Mouse (Mus musculus) right cerebral cortex, postnatal 10 days (tissue): ENCODE measurements around the gene Nt5e.
"Not testable (repeated sequence)": the region's sequence is repeated elsewhere in the genome, so short reads cannot be mapped to it uniquely, and the experiment has no call there.

Source experiments
- DNase-seq, 2 experiments: peaks; one replicate each; pipeline ENCODE4 v3.0.0; 2021; ENCODE audit warnings: low spot score in 2 of 2

Gene Nt5e

DNA sequence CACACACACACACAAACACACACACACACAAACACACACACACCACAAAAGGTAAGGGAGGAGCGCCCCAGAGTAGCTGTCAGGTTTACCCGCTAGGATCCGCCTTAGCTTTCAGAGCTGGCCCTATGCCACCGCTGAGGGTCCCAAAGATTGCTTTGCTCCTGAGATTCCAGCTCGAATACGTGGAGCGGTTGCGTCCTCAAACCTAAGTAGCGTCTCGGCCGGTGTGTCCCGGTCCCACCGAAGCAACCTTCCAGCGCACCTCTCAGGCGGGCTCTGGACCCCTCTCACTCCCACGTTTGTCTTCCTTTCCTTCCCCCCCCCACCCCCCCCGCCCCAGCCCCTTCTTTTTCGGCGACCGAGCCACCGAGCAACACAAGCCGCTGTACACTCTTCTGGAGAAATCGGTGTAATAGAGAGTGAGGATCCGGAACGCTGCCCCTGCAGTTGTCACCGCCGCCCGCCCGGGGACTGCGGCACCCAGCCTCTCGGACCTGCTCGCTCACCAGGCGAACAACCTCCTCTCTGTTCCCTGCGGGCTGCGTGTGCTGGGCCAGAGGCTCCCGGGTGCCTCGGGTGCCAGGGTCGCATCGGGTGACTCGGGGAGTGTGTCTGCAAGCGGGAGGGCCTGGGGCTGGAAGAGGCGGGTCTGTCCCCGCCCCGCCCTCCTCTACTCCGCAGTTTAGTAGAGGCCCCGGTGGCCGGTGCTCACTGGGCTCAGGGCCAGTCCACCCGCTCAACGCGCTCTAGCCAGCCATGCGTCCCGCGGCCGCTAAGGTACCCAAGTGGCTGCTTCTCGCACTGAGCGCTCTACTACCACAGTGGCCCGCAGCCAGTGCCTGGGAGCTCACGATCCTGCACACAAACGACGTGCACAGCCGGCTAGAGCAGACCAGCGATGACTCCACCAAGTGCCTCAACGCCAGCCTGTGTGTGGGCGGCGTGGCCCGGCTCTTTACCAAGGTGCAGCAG, at the start of gene Nt5e:
TSS of gene Nt5e (plus strand) at position 268 of the 972 bp plus-strand sequence.
- DNase-seq: peak; percentile 72 to 76

DNA sequence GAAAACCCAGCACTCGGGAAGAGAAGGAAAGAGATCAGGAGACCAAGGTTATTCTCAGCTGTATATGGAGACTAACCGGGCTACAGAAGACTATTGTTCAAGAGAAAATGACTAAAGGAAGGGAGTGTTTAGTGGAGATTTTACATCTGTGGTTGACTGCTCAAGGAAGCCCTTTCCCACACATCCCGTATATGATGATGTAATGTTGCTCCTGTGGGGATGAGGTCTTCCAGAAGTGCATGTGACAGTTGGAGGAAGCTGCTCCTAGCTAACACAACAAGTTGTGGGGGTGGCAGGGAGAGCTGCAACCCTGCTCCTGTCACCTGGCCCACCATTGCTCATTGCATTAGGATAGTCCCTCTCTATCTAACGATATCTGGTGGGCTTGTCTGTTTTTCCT, 49.4 kb upstream of the Nt5e start:
- DNase-seq: no peak

DNA sequence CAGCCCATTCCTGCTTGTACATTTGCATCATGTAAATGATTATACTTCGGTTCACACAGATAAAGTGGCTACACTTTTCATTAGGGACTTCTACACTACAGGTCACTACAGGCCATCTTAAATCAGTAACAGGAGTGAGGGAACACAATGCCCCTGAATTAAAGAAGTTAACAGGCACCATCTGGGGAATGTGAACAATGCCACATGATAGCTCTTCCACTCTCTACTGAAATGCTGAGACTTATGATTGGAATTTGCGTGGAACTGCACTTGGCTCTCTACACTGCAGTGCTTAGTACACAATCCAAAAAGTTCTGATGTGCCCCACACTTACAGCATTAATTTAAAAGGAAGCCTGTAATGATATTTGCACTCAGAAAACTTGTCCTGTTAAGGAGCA, 47.3 kb upstream of the Nt5e start:
- no peak for DNase-seq

DNA sequence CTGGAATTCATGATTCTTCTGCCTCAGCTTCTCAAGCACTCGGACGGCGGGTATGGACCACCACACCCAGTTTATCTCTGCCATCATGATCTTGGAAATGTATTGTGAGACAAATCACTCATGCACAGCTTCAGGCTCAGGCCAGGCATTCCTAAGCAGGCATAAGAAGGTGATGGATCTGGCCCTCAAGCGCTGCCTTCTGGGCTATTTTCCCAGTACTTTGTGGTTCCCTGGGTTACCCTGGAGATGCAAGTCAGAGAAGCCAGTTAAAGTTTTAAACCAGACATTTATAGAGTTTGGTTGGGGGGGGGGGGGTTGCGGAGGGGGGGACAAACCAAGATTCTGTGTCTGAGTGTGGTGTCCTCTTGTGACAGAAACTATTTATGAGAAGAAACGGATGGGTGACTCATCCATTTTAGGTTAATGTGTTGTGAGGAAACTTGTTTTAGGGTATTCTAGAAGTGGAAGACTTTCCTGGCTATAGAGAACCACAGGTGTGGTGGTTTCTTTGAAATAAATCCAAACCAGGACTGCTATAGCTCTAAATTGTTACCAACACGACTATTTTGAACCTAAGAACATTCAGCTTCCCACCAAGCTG, 37.3 kb upstream of the Nt5e start:
- no peak for DNase-seq

DNA sequence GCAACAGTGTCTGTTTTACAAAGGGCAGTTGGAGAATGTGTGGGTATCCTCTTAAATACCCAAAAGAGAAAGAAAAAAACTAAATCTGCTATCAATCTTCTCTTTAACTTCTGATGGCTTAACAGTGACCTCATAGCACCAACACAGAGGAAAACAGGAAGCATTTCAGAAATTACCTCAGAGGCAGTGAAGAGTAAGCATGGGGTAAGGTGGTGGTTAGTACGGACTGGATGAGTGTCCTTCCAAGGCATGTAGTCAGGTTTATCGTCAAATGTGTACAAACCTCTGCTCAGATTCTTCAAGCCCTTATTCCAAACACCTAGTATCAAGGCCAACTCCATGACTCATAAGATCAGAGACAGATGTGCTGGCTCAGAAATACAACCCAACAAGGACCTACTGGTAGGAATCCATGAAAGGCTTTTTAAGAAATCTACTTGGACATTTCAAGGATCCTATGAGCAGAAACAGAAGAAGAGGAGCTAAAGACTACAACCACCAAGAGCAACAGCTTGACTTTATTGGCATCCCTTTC, 34.1 kb upstream of the Nt5e start:
- no peak for DNase-seq

DNA sequence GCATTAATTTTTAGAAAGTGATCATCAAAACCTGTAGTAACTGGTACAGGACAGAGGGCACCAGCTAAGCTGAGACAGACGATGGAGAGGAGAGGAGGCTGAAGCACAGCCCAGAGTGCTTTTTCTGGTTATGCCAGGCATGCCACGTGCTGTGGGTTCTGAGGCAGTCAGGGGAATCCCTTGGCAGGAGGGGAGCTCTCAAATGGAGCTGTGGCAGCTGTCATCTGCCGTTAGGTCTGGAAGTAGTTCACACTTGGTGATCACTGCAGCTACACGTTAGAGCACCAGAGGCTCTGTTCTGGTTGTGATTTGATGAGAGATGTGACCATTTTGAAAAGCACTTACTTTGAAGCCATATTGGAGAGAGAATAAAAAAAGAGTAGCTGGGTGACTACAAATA, 31.2 kb upstream of the Nt5e start:
- peak; percentile 53 to 74 for DNase-seq

DNA sequence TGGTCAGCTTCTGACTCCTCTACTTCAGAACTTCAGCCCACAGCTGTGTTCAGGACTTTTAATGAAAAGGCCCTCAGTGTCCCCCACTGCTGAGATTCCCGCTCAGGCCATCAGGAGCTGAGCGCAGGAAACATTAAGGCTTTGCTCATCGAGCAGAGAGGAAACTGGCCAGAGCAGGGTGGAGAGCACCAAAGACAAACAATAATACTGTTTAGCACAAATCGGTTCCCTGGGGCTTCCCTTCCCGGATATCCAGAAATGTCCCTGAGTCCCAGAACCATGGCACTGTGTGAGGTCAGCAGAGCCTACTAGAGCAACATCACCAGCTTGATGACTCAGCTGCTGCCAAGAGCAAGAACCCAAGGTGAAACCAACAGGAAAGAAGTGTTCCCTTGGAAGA, 30.7 kb upstream of the Nt5e start:
- DNase-seq: no peak

DNA sequence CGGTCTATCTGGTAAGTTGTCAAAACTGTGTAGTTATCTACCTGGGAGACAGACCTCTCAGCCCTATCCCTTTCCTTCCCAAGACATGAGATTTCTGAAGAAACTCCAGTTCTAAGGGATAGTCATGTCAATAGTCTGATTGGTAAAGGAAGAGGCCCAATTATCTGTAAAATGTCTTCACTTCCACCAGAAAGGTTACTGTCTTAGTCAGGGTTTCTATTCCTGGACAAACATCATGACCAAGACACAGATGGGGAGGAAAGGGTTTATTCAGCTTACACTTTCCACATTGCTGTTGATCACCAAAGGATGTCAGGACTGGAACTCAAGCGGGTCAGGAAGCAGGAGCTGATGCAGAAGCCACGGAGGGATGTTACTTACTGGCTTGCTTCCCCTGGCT, 29.8 kb upstream of the Nt5e start:
- not testable (repeated sequence) for DNase-seq

DNA sequence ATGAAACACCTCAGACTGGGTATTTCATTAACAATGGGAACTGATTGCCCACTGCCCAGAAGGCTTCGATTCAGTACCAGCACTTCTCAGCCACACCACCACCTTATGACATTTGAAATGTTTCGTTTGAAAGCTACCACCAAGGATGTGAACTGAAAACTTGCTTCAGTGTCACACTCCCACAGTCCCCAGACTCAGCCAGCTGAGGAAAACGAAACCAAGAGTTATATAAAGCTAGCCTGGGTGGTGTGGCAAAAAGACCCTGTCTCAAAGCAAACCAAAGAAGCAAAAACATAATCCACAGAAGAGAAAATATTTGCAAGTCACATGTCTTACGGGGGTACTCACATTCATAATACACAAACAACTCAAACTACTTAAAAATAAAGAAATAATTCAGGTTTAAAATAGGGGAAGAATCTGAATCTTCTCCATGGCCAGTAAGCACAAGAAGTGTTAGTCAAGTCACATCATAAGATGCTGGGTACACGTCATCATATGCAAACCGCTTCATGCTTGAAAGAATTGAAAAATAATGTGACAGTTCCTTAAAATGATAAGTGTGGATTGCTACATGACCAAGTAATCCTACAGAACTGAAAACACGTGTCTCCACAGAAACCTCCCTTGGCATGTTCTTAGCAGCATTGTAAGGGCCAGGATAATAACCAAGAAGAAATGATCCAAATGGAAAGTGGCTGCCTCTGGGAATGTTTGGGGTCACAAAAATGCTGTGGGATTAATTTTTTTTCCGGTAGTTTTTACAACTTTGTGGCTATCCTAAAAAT, 28.9 kb upstream of the Nt5e start:
- DNase-seq: no peak

DNA sequence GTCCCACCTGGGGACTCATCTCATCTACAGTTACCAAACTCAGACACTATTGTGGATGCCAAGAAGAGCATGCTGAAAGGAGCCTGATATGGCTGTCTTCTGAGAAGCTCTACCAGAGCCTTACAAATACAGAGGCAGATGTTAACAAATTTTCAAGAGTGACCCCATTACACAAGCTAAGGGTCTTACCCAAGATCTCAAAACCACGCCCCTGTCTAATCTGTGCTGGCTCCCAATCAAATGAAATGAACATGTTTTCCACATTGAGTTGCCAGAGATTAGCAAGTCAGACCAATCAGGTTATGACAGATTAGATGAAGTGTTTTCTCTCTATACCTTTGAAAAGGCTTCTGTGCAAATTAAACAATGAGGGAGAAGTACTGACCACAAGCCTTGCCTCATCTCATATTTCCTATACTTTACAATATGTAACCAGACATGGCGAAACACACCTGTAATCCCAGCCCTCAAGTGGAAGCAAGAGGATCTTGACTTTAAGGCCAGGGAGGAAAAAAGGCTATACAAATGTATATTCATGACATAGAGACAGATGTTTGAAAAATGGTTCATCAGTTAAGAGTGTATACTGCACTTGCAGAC, 19.9 kb upstream of the Nt5e start:
- no peak for DNase-seq

DNA sequence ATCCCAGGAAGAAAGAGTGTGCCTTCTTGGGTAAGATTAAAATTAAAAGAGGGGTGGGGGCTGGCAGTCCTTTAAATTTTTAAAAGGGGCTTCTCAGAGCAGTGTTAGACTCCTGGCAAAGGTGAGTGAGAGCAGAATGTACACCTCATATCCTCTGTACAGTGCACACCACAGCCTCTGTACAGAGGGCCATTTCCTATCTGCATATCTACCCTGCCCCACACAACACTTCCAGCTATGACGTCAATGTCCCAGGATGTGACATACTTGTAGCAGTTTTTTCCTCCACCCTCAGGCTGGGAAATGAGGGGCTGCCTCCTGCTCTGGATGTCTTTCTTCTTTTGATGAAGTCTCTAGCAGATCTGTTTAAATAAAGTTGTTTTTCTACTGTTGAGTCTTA, 17.9 kb upstream of the Nt5e start:
- DNase-seq: no peak

DNA sequence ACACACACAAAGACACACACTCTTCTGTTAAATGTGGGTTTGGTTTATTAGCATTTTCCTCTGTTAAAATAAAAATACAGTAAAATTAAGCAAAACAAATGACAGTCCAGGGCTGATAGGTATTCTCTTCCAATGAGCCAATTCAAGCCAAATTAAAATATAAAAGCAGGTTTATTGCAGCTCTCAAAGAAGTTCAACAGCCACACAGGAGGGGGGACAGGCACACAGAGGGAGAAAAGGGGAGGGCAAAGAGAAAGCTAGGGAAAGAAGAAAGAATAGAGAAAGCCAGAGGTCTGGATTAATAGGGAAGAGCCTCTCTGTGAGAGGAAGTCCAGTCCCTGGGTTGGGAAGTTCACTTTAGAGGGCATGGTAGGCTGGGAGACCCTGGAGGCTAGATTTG, 7.8 kb upstream of the Nt5e start:
- DNase-seq: no peak

DNA sequence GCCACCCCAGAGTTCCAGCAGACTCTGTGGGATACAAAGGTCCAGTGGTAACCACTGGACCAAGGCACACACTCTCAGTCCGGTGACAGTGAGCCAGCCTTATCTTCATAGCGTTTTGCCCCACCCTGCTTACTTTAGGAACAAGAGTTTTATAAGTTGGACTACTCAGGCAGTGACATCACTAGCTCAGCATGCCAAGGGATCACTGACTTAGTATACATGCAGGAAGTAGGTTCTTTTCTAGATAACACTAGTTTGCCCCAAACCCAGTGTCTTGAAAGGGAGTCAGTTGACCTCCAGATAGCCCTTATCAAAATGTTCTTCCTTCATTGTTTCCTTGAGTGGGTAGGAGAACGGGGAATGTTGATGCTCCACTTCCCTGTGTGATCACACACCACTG, 2.4 kb upstream of the Nt5e start:
- no peak for DNase-seq

DNA sequence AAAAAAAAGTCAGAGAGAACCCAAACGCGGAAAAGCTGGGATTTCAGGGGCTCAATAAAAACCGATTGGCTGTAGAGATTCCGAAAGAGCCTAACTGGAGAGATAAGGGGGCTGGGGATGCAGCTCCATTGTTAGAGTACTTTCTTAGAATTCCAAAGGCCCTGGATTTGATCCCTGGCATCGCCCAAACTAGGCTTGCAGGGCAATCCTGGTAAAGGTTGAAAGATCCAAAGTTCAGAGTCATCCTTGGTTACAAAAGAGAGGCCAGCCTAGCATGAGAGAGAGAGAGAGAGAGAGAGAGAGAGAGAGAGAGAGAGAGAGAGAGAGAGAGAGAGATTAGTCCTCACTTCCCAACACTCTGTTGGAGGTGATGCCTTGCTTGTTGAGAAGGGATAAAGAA, 1.7 kb downstream of the Nt5e start:
- no peak for DNase-seq

DNA sequence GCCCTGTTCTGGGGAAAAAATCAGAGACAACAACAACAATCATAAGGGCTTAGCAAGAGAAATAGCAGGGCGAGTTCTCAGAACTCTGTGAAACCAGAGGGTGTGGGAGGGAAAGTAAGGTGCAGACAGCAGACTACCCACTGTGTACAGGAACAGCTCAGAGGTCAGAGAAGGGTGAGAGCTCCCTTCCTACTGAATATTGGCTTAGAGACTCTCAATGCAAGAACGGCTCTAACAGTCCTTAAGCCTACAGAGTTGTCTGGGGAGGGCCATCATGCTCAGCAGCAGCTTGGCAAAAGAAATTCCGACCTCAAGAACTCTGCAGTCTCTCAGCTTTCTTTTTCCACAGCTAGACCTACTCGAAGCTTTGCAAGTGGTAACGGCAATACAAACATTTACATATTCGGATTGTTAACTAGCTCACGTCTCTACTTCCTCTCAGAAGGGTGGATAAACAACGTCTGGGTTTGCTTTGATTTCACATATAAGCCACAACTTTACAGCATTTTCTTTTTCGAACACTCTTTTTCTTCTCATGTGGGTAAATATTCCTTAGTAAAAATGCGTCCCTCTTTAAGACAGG, 2.3 kb downstream of the Nt5e start:
- DNase-seq: no peak

DNA sequence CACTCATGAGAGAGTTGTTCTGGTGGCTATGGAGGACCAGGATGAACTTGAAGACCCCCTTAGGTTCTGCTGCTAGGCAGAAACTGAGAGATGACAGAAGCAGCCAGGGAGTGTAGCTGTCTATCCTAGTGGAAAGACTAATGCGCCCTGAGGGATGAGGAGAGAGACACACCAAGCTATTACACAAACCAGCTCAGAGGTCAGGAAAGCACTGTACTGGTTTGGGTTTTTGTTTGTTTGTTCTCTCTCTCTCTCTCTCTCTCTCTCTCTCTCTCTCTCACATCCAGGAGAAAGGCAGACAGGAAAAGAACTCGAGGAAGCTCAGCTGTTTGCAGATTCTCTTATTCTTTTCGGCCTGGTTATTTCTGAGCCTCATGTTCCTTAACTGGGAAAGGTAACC, 3.3 kb downstream of the Nt5e start:
- DNase-seq: no peak

DNA sequence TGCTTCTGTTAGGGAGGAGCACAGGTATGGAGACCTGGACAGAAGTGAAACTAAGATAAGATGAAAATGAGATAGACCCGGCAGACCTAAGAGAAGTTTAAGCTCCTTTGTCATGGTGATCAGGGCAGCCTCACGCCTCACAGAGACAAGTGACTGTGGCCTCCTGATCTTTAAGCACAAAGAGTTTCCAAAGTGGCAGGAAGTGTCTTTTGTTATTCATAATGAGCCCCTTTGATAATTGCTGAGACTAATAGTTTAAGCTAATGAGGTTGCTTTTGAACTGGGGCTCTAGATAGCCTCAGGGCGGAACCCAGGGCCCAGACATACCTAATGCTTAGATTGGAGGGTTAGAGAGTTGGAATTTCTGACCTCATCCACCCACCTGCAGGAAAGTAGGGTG, 5.5 kb downstream of the Nt5e start:
- no peak for DNase-seq

DNA sequence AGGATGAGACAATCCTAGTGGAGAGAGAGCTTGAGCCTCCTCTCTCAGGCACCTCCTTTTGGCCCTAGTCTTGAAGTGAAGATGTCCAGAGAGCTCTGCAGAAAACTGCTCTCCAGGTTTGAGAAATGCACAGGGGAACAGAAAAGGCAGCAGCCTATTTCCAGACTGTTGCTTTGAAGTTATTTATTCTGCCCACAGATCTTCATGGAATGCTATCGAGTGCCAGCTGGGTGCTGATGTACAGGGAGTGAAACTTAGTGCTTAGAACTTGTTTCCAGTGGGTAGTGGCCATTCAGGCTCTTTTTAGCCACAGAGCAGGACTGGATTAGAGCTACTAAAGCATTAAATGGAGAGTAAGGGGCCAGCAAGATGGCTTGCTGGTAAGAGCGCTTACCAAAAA, 8.8 kb downstream of the Nt5e start:
- DNase-seq: no peak

DNA sequence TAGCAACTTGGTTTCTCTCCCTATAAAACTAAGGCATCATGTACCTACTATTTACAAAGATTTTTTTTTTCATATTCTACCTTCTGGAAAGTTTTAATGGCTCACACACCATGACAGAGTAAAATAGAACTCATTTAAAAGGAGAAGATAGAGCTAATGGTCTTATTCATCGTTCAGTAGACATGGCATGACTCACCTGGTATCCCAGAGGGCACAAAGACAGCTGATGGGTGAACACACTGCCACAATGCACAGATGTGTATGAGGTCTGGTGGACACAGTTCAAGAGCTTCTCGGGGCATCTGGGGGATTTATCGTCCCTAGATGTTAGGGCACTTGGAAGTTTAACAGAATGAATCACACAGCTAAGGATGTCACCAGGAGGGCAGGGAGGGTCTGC, 13.8 kb downstream of the Nt5e start:
- no peak for DNase-seq

DNA sequence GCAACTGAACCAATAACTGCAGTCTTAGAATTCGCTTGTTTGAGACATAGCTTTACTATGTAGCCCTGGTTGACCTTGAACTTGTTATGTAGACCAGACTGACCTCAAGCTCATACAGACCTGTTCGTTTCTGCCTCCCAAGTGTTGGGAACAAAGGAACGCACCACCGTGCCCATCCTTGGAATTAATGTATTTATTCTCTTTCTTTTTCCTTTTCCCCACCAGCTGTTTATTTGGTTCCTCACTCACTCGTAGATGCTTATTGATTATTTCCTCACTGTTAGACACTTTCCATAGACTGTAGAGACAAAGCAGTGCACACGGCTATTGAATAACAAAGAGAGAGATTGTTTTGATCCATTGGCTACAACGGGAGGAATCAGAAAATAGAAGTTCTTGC, 15.2 kb downstream of the Nt5e start:
- no peak for DNase-seq

DNA sequence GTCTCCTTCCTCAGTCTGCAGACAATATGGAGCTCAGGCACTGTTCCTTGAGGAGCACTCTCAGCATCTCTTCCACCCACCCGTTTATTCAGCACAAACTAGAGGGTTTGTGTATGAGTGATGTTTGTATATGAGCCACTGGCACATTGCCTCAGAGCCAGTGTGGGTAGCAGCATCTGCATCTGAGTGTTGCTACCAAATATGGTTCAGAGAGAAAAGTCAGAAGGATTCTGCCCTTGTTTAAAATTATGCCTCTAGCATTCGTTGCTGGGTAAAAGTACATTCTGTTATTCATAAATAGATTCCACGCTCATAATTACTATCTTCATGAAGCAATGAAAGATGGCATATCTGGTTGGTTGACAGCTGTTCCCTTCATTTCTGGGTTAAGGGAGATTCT, 15.7 kb downstream of the Nt5e start:
- peak in 1 of 2 experiments; percentile 43 for DNase-seq

DNA sequence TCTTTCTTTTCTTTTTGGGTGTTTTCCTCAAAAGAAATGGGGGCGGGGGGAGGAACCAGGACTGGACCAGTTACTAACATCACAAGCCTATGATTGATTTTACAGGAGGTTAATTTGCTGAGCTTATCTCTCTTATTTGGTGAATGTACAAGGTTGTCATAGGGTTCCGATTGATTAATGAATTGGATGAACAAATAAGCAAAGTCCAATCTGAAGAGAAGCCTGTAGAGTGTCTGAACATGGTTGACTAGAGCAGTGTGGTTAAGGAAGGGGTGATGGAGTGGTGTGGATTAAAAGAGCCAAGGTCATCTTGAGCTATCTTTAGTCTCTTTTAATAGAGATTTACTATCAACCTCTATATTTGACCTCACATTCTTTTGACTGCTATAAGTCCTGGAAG, 17.4 kb downstream of the Nt5e start:
- DNase-seq: no peak
